Mouse (Mus musculus) hindbrain, embryonic 11.5 days (tissue): ENCODE measurements at regions not wholly inside any gene's neighbourhood (a gene's known extent, or its start where the extent isn't known, plus 50 kb on each side); places are given as distances from the start of the nearest gene placed in this dataset.
A peak's percentile ranks its signal among the peaks of the same experiment; 100 is the strongest.
"Not testable (repeated sequence)": the region's sequence is repeated elsewhere in the genome, so short reads cannot be mapped to it uniquely, and the experiment has no call there.

Source experiments
- ATAC-seq: fragments of 200-750 bp; cut with Nextera tagmentation; 2 replicates; pipeline ENCODE4 v1.8.0; 2017; ENCODE audit warnings: mild to moderate bottlenecking, moderate TSS enrichment, moderate library complexity; ENCODE audit not compliant: low FRiP score
- DNase-seq: peaks from one replicate; pipeline ENCODE4 v3.0.0-alpha.2; 2015; ENCODE audit warnings: low spot score
- H3K27ac ChIP-seq: fragments of 300-500 bp; sonication (generic); 2 replicates; pipeline ENCODE4 v1.5.1; 2014; ENCODE audit warnings: mild to moderate bottlenecking, low read depth, low read length
- H3K27me3 ChIP-seq: fragments of 300-500 bp; sonication (generic); 2 replicates; pipeline ENCODE4 v1.6.1; 2014; ENCODE audit warnings: mild to moderate bottlenecking, low read length, moderate library complexity, mixed read lengths; ENCODE audit not compliant: control insufficient read depth, insufficient read depth
- H3K36me3 ChIP-seq: fragments of 300-500 bp; sonication (generic); 2 replicates; pipeline ENCODE4 v1.6.1; 2014; ENCODE audit warnings: mild to moderate bottlenecking, low read length, moderate library complexity, mixed read lengths; ENCODE audit not compliant: control insufficient read depth, insufficient read depth
- H3K4me1 ChIP-seq: fragments of 300-500 bp; sonication (generic); replicated peaks from 2 replicates; pipeline ENCODE4 v1.6.1; 2014; ENCODE audit warnings: low read length, mixed read lengths; ENCODE audit not compliant: control insufficient read depth, insufficient read depth
- H3K4me2 ChIP-seq: fragments of 300-500 bp; sonication (generic); replicated peaks from 2 replicates; pipeline ENCODE4 v1.6.1; 2014; ENCODE audit warnings: mild to moderate bottlenecking, low read depth, low read length
- H3K4me3 ChIP-seq: fragments of 300-500 bp; sonication (generic); 2 replicates; pipeline ENCODE4 v1.5.1; 2014; ENCODE audit warnings: low read depth, low read length
- H3K9ac ChIP-seq: fragments of 300-500 bp; sonication (generic); 2 replicates; pipeline ENCODE4 v1.6.1; 2014; ENCODE audit warnings: low read depth, low read length
- H3K9me3 ChIP-seq: fragments of 300-500 bp; sonication (generic); 2 replicates; pipeline ENCODE4 v1.6.1; 2016; ENCODE audit warnings: low read length; ENCODE audit not compliant: control insufficient read depth
- WGBS: fragments of 180-500 bp; shearing (Covaris S2); extraction: QIAGEN DNeasy Blood & Tissue Kit; methylation state at CpG from one replicate; pipeline ENCODE4 v1.1.7; 2014; 5-methylcytosine and 5-hydroxymethylcytosine counted together

DNA sequence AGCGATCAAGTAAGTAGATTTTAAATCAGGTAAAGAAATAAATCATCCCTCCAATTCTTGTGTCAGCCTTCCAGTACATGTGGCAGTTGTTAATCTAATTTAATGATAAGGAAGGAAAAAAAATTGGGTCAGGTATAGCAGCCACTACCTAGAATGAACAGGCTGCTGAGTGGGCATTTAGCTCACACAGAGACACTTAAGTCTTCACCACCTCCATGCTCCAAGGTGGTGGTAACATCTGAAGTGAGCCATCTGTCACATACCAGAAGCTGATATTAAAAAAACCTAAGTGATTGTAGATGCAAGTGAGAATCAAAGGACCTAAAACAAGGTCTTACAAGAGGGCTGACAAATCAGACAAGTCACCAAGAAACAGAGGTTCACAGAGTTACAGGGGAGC, 549.6 kb upstream of the Chordc1 start:
- no peak overlapping the region for H3K4me2 ChIP-seq
- H3K4me3 ChIP-seq = no peak overlapping the region
- no peak overlapping the region for H3K9ac ChIP-seq
- H3K27ac ChIP-seq = no peak overlapping the region
- ATAC-seq = no peak
- no peaks in the 10 kb centered on the region for H3K9me3 ChIP-seq
- H3K27me3 ChIP-seq = no peaks in the 10 kb centered on the region
- no peaks in the 10 kb centered on the region for H3K4me1 ChIP-seq
- WGBS = 91% methylated on average over 1 of the region's 1 CpGs
- H3K36me3 ChIP-seq = no peaks in the 10 kb centered on the region
- no peak for DNase-seq

DNA sequence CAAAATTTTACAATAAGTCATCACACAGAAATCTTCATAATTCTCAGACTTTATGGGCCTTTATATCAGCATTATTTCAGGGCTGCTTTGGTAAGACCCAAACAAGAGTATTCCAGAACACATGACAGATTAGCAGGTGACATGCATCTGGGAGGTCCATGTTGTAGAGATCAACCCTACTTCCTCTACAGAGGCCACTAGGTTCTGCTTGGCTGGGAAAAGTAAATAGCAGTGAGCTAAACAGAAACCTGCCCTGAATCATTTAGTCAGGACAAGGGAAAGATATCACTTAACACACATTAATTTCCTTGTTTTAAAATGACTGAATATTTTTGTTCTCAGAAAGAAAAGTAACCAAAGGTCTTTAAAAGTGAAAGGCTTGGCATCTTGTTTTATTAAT, 546.7 kb upstream of the Chordc1 start:
- no peaks in the 10 kb centered on the region for H3K27me3 ChIP-seq
- H3K9me3 ChIP-seq = no peaks in the 10 kb centered on the region
- ATAC-seq (no peak), DNase-seq (no peak)
- H3K36me3 ChIP-seq = no peaks in the 10 kb centered on the region
- no peaks in the 10 kb centered on the region for H3K4me1 ChIP-seq
- H3K4me2 ChIP-seq = no peak overlapping the region
- H3K4me3 ChIP-seq = no peak overlapping the region
- H3K9ac ChIP-seq = no peak overlapping the region
- H3K27ac ChIP-seq = no peak overlapping the region

DNA sequence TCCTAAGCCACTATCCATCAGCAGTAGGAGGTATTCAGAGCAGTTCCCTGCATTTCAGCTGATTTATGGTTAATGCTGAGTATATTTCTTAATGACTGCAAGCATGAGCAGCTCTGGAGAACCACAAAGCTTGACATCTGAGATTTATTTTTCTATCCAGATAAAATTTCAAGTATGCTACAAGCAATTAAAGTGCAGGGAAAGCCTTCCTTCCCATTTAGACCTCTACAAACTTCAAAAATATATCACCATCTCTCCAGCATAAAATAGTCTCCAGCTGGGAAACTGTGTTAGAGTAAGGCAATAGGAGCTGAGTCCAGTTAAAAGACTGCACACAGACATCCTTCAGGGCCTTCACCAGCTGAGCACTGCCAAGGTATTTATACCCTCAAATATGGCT, 546.2 kb upstream of the Chordc1 start:
- no peak for DNase-seq
- Histone ChIP-seq H3K27me3 (no peaks in the 10 kb centered on the region), H3K36me3 (no peaks in the 10 kb centered on the region), H3K9me3 (no peaks in the 10 kb centered on the region), H3K27ac (no peak overlapping the region), H3K4me2 (no peak overlapping the region), H3K4me1 (no peaks in the 10 kb centered on the region), H3K9ac (no peak overlapping the region), H3K4me3 (no peak overlapping the region)
- no peak for ATAC-seq

DNA sequence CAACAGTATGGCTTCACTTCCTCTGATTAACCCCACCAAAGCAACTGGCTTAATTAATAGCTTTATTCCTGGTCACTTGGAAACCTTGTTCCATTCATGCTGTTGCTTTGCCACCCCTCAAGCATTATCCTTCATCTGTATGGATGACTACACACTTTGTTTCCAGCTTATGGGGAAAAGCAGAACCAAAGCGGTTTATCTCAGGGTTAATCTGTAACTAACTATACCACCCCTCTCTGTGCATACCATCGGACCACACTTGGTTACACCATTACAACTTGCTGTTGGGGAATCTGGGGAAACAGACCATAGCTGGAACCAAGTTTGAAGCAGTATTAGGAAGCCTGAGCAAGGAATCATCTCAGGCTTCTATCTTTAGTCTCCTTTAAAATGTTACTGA, 500.1 kb upstream of the Chordc1 start:
- H3K9ac ChIP-seq, H3K27ac ChIP-seq, H3K36me3 ChIP-seq, ATAC-seq, H3K4me3 ChIP-seq, DNase-seq, H3K9me3 ChIP-seq, H3K4me2 ChIP-seq, H3K27me3 ChIP-seq, H3K4me1 ChIP-seq: not testable (repeated sequence)
- 36% methylated on average over 2 of the region's 2 CpGs for WGBS

DNA sequence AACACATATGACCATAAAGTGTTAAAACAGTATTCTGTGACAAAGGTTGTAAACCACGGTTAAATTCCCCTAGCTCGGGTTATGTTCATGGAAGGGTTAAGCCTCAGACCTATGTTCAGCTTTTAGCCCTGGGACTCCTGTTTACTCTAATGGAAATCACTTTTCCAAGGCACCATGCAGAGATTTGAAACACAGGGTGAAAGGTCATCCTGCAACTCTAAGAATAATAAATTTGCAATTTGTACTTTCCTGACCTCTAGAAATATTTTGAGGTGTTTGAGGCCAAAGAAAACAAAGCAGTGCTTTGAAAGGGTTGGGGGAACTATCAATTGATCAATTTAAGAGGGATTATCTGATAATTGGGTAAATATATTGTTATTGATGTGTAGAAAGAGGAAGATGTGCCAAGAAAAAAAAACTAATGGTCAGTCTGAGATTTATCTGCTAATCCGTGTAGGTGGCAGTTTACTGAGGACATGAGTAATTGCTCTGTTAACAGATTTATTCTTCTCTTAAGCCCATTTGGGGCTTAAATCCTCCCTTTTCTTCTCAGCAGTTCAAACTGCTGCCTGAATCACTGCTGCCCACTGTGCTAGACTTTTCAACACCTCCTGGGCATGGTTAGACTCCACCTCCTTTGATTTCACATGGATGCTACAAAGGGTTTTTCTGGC, 475.1 kb upstream of the Chordc1 start:
- H3K4me2 ChIP-seq = no peak overlapping the region
- 10% methylated on average over 3 of the region's 3 CpGs for WGBS
- H3K9ac ChIP-seq = no peak overlapping the region
- H3K4me1 ChIP-seq = no peaks in the 10 kb centered on the region
- peak; percentile 35; the same call in 1 of the 2 replicates for ATAC-seq
- H3K27me3 ChIP-seq = no peaks in the 10 kb centered on the region
- H3K9me3 ChIP-seq = no peaks in the 10 kb centered on the region
- no peak overlapping the region for H3K4me3 ChIP-seq
- no peak overlapping the region for H3K27ac ChIP-seq
- DNase-seq = peak; percentile 7
- no peaks in the 10 kb centered on the region for H3K36me3 ChIP-seq

DNA sequence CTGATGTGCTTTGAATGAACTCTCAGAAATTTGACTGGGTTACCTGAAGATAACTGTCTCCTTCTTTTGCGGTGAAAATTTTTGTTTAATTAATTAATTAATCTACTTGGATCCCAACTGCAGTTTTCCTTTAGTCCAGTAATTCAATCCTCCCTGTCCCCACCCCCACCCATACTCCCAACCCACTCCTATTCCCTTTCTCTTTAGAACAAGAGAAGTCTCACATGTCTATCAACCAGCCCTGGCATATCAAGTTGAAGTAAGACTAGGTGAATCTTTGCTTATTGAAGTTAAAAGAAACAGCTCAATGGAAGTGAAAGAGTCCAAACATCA, 474.6 kb upstream of the Chordc1 start:
- ATAC-seq (no peak), DNase-seq (no peak)
- 41% methylated on average over 1 of the region's 1 CpGs for WGBS
- Histone ChIP-seq H3K4me2 (no peak overlapping the region), H3K9ac (no peak overlapping the region), H3K9me3 (no peaks in the 10 kb centered on the region), H3K27ac (no peak overlapping the region), H3K36me3 (no peaks in the 10 kb centered on the region), H3K4me1 (no peaks in the 10 kb centered on the region), H3K27me3 (no peaks in the 10 kb centered on the region), H3K4me3 (no peak overlapping the region)

DNA sequence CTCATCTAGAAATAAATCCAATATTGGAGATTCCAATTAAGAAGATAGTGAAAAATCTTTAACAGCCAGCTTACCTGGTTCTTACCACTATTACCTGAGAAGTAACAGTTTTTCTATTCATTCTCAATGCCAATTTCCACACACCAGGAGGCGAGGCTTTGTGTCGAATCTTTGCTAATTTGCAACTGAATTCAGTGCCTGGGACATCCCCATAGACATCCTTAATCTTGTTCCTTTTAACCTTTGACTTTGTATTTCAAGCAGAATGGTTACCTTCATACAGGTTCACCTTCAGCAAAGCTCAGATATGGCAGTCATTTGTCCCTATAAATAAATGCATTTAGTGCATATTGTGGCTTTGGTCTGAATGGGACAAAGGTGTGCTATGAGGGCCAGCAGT, 426.4 kb upstream of the Chordc1 start:
- ATAC-seq (no peak), DNase-seq (no peak)
- H3K27ac ChIP-seq = no peak overlapping the region
- 85% methylated on average over 2 of the region's 2 CpGs for WGBS
- H3K36me3 ChIP-seq = no peaks in the 10 kb centered on the region
- H3K4me2 ChIP-seq = no peak overlapping the region
- no peaks in the 10 kb centered on the region for H3K9me3 ChIP-seq
- H3K27me3 ChIP-seq = no peaks in the 10 kb centered on the region
- H3K4me1 ChIP-seq = no peaks in the 10 kb centered on the region
- no peak overlapping the region for H3K4me3 ChIP-seq
- H3K9ac ChIP-seq = no peak overlapping the region

DNA sequence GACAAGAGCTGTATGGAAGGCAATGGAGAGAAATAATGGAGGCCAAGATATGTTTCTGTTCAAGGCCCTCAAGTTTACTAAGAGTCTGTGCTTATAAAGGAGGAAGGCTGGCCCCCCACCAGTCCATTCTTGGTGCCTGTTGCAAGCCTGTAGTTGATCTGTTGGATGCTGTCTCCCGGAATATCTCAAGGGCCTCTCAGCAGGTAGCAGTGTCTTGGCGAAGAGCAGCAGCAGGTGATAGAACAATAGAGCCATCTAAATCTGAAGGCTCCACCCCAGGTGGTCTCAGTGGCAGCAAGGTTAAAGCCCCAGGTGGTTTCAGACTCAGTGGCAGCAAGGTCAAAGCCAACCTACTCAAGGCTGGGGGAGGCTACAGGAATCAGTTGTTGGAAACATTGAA, 417.1 kb upstream of the Chordc1 start:
- H3K27me3 ChIP-seq = no peaks in the 10 kb centered on the region
- H3K9me3 ChIP-seq = no peaks in the 10 kb centered on the region
- ATAC-seq = no peak
- no peaks in the 10 kb centered on the region for H3K36me3 ChIP-seq
- no peak overlapping the region for H3K4me2 ChIP-seq
- no peaks in the 10 kb centered on the region for H3K4me1 ChIP-seq
- H3K9ac ChIP-seq = no peak overlapping the region
- H3K4me3 ChIP-seq = no peak overlapping the region
- DNase-seq = no peak
- WGBS = 44% methylated on average over 2 of the region's 2 CpGs
- H3K27ac ChIP-seq = no peak overlapping the region
